Mouse (Mus musculus): ENCODE measurements around the gene Insl6. TPM values are rescaled to one million over a fixed set of nuclear protein-coding genes. Genes with fewer than 3 reads are reported as not detected.

The Insl6 gene
- 38.7 TPM for polyA plus RNA-seq (2014; fragmentation: Illumina TruSeq; extraction: RNeasy Lipid Tissue Mini Kit (QIAGEN cat#74804); ENCODE audit: low replicate concordance)

GRCm38 (mm10) chr19:29325053-29325851, at the start of gene Insl6:
Gene Insl6, minus strand, starts transcription at chr19:29325356.

GRCm38 (mm10) chr19:29366969-29367622, 41.9 kb upstream of the Insl6 start, which contains the start of the genes Plgrkt and Cd274:
Gene Plgrkt, minus strand, starts transcription at chr19:29367390.
Gene Cd274, plus strand, starts transcription at chr19:29367455.

GRCm38 (mm10) chr19:29334068-29334745, 9.1 kb upstream of the Insl6 start, which contains the start of gene Rln1:
Gene Rln1, minus strand, starts transcription at chr19:29334670.

Other genes with a start within 250 kb of the Insl6 start
- gene Rcl1, start 224.0 kb downstream of the Insl6 start, polyA plus RNA-seq (2014; fragmentation: Illumina TruSeq; extraction: RNeasy Lipid Tissue Mini Kit (QIAGEN cat#74804); ENCODE audit: low replicate concordance), result 1.6 TPM
- gene Jak2, start 73.5 kb downstream of the Insl6 start, polyA plus RNA-seq (2014; fragmentation: Illumina TruSeq; extraction: RNeasy Lipid Tissue Mini Kit (QIAGEN cat#74804); ENCODE audit: low replicate concordance), result 233 TPM
- not detected for gene Rln1, start 9.3 kb upstream of the Insl6 start, polyA plus RNA-seq (2014; fragmentation: Illumina TruSeq; extraction: RNeasy Lipid Tissue Mini Kit (QIAGEN cat#74804); ENCODE audit: low replicate concordance)
- gene Plgrkt, start 42.0 kb upstream of the Insl6 start, polyA plus RNA-seq (2014; fragmentation: Illumina TruSeq; extraction: RNeasy Lipid Tissue Mini Kit (QIAGEN cat#74804); ENCODE audit: low replicate concordance), result 211 TPM
- gene Cd274, start 42.1 kb upstream of the Insl6 start, polyA plus RNA-seq (2014; fragmentation: Illumina TruSeq; extraction: RNeasy Lipid Tissue Mini Kit (QIAGEN cat#74804); ENCODE audit: low replicate concordance), result 8.5 TPM
- gene Pdcd1lg2, start 85.6 kb upstream of the Insl6 start, polyA plus RNA-seq (2014; fragmentation: Illumina TruSeq; extraction: RNeasy Lipid Tissue Mini Kit (QIAGEN cat#74804); ENCODE audit: low replicate concordance), result 1.9 TPM
- gene Ric1, start 196.9 kb upstream of the Insl6 start, polyA plus RNA-seq (2014; fragmentation: Illumina TruSeq; extraction: RNeasy Lipid Tissue Mini Kit (QIAGEN cat#74804); ENCODE audit: low replicate concordance), result 35.9 TPM